Mouse (Mus musculus): Measurements from ENCODE around the gene Vps33b. TPM values are rescaled to one million over a fixed set of nuclear protein-coding genes. Genes with fewer than 3 reads are reported as not detected.
"Not testable (repeated sequence)": the region's sequence is repeated elsewhere in the genome, so short reads cannot be mapped to it uniquely, and the experiment has no call there.

The Vps33b gene
- total RNA-seq, 1 experiment from 2014 or later = 27.2 TPM

- ATAC-seq (replicated peaks in 1 of 2; ENCODE audit: insufficient read depth in 1 of 2, low FRiP score in 2 of 2, low TSS enrichment in 1 of 2, low read depth in 1 of 2, poor library complexity in 2 of 2, severe bottlenecking in 2 of 2) = no peak
Measured at GRCm38 (mm10) chr7:80297041-80297440, 27.6 kb downstream of the Vps33b start.

GRCm38 (mm10) chr7:80298754-80299153 is 29.3 kb downstream of the Vps33b start:
- no peak for ATAC-seq (replicated peaks in 1 of 2; ENCODE audit: insufficient read depth in 1 of 2, low FRiP score in 2 of 2, low TSS enrichment in 1 of 2, low read depth in 1 of 2, poor library complexity in 2 of 2, severe bottlenecking in 2 of 2)

DNA sequence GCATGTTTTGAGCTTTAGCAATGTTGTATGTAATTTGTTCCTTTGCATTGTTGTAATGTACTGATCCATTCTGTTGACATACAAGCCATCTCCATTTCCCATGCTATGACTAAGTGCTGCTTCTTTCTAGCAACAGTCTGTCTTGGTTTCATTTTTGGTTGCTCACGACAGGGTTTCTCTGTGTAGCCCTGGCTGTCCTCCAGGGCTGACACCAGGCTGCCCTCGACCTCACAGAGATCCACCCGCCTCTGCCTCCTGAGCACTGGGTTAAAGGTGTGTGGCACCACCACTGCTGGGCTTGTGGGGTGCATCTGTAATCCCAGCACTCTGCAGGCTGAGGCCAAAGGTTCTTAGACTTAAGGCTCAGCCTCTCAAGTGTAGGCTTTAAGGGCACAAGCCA is 30.1 kb downstream of the Vps33b start:
- ATAC-seq (replicated peaks in 1 of 2; ENCODE audit: insufficient read depth in 1 of 2, low FRiP score in 2 of 2, low TSS enrichment in 1 of 2, low read depth in 1 of 2, poor library complexity in 2 of 2, severe bottlenecking in 2 of 2) = no peak; a peak in 1 of 4 replicates

DNA sequence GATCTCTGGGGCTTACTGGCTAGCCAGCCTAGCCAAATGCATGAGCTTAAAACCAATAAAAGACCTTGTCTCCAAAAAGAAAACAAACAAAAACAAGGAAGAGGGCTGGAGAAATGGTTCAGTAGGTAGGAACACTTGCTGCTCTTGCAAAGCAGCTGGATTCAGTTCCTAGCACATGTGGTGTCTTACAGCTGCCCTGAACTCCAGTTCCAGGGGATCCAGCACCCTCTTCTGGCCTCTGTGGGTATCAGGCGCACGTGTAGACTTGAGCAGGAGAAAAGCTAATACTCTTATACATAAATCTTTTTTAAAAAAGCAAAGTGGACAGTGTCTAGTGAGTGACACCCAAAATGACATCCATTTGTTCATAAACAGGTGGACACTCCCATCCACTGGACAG is 32.1 kb downstream of the Vps33b start:
- ATAC-seq (replicated peaks in 1 of 2; ENCODE audit: insufficient read depth in 1 of 2, low FRiP score in 2 of 2, low TSS enrichment in 1 of 2, low read depth in 1 of 2, poor library complexity in 2 of 2, severe bottlenecking in 2 of 2) = no peak

GRCm38 (mm10) chr7:80307766-80308165 is 38.3 kb downstream of the Vps33b start:
- no peak for ATAC-seq (replicated peaks in 1 of 2; ENCODE audit: insufficient read depth in 1 of 2, low FRiP score in 2 of 2, low TSS enrichment in 1 of 2, low read depth in 1 of 2, poor library complexity in 2 of 2, severe bottlenecking in 2 of 2)

GRCm38 (mm10) chr7:80310771-80311170 is 41.3 kb downstream of the Vps33b start:
- ATAC-seq (replicated peaks in 1 of 2; ENCODE audit: insufficient read depth in 1 of 2, low FRiP score in 2 of 2, low TSS enrichment in 1 of 2, low read depth in 1 of 2, poor library complexity in 2 of 2, severe bottlenecking in 2 of 2) = no peak

GRCm38 (mm10) chr7:80315733-80316132 is 46.3 kb downstream of the Vps33b start:
- ATAC-seq (replicated peaks in 1 of 2; ENCODE audit: insufficient read depth in 1 of 2, low FRiP score in 2 of 2, low TSS enrichment in 1 of 2, low read depth in 1 of 2, poor library complexity in 2 of 2, severe bottlenecking in 2 of 2) = no peak

DNA sequence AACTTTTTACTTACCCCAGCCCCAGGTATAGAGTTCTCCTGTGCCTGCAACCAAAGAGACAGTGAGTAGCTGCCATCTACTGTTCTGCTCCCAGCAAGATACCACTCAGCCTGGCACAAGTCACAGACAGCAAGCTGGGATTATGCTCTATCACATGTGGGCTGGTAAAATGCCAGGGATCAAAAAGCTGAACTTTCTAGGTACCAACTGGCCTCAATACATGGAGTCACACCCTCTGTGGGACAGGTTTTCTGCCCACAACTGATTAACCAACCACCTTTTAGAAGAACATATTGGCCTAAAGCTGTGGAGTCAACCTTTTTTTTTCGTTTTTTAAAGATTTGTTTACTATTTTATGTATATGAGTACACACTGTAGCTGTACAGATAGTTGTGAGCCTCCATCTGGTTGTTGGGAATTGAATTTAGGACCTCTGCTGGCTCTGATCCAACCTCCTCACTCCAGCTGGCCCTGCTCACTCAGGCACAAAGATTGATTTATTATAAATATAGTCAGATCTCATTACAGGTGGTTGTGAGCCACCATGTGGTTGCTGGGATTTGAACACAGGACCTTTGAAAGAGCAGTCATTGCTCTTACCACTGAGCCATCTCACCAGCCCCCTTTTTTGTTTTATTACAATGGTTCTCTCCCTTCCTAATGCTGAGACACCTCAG is 48.1 kb downstream of the Vps33b start:
- ATAC-seq (replicated peaks in 1 of 2; ENCODE audit: insufficient read depth in 1 of 2, low FRiP score in 2 of 2, low TSS enrichment in 1 of 2, low read depth in 1 of 2, poor library complexity in 2 of 2, severe bottlenecking in 2 of 2) = no peak

DNA sequence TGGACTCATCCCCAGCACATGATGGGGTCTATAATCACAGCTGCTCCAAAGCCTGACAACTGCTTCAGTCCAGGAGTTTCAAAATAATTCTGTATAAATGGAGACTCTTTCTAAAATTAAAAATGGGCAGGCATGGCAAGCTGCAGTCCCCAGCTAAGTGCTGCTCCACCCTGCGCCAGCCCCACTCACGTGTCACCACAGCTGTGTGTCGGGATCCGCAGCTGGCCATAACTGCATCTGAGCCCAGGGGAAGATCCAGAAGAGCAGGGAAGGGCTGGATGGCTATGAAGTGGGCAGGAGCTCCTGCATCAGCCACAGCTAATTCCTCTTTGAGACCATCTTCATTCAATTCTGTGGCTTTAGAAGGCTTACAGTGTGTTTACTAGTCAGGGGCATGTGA is 49.2 kb downstream of the Vps33b start:
- no peak for ATAC-seq (replicated peaks in 1 of 2; ENCODE audit: insufficient read depth in 1 of 2, low FRiP score in 2 of 2, low TSS enrichment in 1 of 2, low read depth in 1 of 2, poor library complexity in 2 of 2, severe bottlenecking in 2 of 2)

DNA sequence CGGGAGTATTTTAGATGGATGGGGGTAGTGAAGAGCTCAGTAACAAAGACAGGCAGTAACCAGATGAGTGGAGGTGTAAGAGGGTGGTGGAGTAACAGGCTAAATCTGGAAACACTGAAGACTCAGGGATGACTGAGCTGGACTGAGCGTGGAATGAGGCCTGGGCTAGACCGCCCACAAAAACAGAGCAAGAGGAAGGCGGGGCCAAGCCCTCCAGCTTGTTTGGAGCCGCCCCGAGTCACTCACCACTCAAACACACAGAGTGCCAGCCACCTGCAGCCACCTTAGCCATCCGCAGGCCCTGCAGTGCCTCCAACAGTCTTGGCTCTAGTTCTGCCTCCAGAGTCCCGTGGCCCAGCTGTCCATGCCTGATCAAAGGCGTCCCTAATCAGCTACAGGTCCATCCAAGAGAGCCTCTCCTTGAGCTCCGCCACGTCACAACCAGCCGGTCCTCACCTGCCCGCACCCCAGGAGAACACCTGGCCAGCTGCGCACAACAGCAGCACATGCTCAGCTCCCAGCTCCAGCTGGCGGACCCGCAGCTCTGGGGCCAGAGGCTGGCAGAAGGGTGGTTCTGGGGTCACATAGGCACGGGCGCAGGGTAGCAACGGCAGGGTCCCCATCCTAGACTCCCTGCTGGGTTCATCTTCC is 50.5 kb downstream of the Vps33b start:
- no peak for ATAC-seq (replicated peaks in 1 of 2; ENCODE audit: insufficient read depth in 1 of 2, low FRiP score in 2 of 2, low TSS enrichment in 1 of 2, low read depth in 1 of 2, poor library complexity in 2 of 2, severe bottlenecking in 2 of 2)

DNA sequence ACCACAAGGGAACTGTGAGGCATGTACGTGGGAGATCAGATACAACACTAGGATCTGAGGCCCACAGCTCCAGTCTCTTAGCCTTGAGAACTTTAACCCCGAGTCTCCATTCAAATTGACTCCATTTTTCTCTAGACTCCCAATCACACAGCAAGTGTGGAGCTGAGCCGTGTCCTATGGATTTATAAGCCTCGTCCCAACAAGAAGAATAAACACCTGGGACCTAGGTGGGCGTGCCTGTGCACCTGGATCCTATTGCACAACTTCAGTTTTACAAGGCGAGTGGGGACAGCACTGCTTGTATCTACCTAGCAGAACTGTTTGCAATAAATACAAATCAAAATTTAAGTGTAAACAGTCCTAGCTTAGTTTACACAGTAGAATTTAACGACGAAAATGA is 53.9 kb downstream of the Vps33b start:
- no peak for ATAC-seq (replicated peaks in 1 of 2; ENCODE audit: insufficient read depth in 1 of 2, low FRiP score in 2 of 2, low TSS enrichment in 1 of 2, low read depth in 1 of 2, poor library complexity in 2 of 2, severe bottlenecking in 2 of 2)

DNA sequence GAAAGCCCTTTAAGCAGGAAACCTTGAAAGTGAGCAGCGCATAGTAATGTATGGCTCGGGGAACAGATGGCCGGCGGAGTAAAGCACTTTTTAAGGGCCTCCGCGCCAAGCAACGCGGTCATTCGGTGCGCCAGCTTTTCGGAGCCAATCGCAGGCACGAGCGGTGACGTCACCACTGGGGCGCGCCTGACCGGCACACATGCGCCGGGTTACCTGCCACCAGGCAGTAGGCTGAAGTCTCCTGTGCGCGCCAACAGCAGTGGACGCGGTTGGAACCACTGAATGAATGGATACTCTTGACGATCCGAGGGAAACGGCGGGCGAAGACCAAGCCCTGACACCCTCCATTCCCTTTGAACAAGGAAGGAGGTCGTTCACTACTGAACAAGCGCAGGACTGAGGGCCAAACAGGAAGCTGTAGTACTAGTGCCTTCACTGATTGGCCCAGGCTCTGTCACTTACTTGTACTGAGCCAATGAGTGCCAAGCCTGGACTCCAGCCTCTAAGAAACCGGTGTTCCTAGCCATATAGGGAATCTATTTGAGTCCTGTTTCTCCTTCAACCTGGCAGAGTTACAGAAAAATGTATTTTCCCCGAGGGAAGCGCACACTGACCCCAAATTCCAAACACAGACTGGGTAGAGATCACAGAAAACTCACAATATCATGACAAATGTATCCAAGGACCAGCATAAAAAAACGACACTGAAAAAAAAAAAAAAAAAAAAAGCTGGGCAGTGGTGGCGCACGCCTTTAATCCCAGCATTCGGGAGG is 54.8 kb downstream of the Vps33b start, which contains the start of gene Rccd1:
TSS of gene Rccd1 (minus strand) at position 412 of the 773 bp plus-strand sequence.
- peak; percentile 96 to 99 for ATAC-seq (replicated peaks in 1 of 2; ENCODE audit: insufficient read depth in 1 of 2, low FRiP score in 2 of 2, low TSS enrichment in 1 of 2, low read depth in 1 of 2, poor library complexity in 2 of 2, severe bottlenecking in 2 of 2)

DNA sequence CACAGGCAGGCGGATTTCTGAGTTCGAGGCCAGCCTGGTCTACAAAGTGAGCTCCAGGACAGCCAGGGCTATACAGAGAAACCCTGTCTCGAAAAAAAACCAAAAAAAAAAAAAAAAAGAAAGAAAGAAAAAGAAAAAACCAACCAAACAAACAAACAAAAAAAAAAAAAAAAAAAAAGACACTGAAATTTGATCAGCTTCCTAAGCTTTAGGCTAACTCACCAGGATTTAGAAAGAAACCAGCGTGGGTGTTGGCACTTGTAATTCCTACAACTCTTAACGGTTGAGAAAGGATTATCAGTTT is 55.3 kb downstream of the Vps33b start:
- ATAC-seq (replicated peaks in 1 of 2; ENCODE audit: insufficient read depth in 1 of 2, low FRiP score in 2 of 2, low TSS enrichment in 1 of 2, low read depth in 1 of 2, poor library complexity in 2 of 2, severe bottlenecking in 2 of 2) = not testable (repeated sequence)

DNA sequence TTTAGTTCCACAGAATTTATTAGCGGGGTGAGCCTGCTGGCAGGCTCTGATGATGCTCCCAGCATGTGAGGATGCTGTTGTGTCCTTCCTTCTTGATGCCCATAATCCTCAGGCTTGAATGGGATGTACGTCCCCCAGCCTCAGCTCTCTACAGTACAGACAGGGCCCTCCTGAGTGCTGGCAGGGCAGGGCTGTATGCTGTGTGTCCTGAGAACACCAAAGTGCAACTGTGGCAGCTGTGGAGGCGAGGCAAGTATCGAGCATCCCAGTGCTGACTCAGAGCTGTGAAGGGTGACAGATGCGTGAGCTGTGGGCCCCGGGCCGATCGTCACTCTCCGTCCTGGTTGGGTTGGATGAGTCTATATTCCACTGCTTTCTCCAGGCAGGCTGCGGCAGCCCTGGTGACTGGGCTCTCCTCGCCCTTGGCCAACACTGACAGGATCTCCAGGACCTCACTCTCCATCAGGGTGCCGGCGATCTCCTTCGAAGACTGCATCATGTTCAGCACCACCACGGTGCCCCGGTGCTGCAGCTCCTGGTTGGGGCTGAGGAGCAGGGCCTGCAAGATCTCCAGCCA is 55.9 kb downstream of the Vps33b start:
- ATAC-seq (replicated peaks in 1 of 2; ENCODE audit: insufficient read depth in 1 of 2, low FRiP score in 2 of 2, low TSS enrichment in 1 of 2, low read depth in 1 of 2, poor library complexity in 2 of 2, severe bottlenecking in 2 of 2) = no peak

GRCm38 (mm10) chr7:80326076-80326475 is 56.6 kb downstream of the Vps33b start:
- ATAC-seq (replicated peaks in 1 of 2; ENCODE audit: insufficient read depth in 1 of 2, low FRiP score in 2 of 2, low TSS enrichment in 1 of 2, low read depth in 1 of 2, poor library complexity in 2 of 2, severe bottlenecking in 2 of 2) = no peak

- no peak for ATAC-seq (replicated peaks in 1 of 2; ENCODE audit: insufficient read depth in 1 of 2, low FRiP score in 2 of 2, low TSS enrichment in 1 of 2, low read depth in 1 of 2, poor library complexity in 2 of 2, severe bottlenecking in 2 of 2)
Measured at GRCm38 (mm10) chr7:80330278-80330677, 60.8 kb downstream of the Vps33b start.

DNA sequence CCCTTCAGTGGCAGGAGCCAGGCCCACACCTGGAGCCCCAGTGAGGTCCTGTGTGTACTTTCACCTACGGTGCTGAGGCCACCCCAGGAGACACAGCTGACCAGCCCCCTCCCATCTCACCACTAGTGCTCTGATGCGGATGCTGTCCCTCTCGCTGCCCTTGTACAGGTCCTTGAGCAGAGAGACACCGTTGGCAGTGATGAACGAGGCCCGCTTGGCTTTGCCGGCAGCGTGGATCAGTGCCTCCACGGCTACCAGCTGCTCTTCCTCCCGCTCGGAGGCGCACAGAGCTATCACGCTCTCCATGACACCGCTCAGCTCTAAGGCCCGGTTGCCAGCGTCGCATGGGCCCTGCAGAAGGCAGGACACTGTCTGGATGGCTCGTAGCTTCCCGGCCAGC is 62.0 kb downstream of the Vps33b start:
- no peak for ATAC-seq (replicated peaks in 1 of 2; ENCODE audit: insufficient read depth in 1 of 2, low FRiP score in 2 of 2, low TSS enrichment in 1 of 2, low read depth in 1 of 2, poor library complexity in 2 of 2, severe bottlenecking in 2 of 2)

GRCm38 (mm10) chr7:80334848-80335247 is 65.4 kb downstream of the Vps33b start:
- no peak for ATAC-seq (replicated peaks in 1 of 2; ENCODE audit: insufficient read depth in 1 of 2, low FRiP score in 2 of 2, low TSS enrichment in 1 of 2, low read depth in 1 of 2, poor library complexity in 2 of 2, severe bottlenecking in 2 of 2)

Measured in hematopoietic stem cell, adult 5-6 weeks (primary cell).